Mouse (Mus musculus) left cerebral cortex, adult 18-20 months (tissue): ENCODE measurements around the gene Ccr9. TPM values are rescaled to one million over a fixed set of nuclear protein-coding genes. Genes with fewer than 3 reads are reported as not detected.

Experiments
- DNase-seq, 2 experiments: peaks; one replicate each; pipeline ENCODE4 v3.0.0; 2021 to 2022; ENCODE audit warnings: low spot score in 2 of 2, mixed read lengths in 1 of 2
- total RNA-seq, 2 experiments: library from RNA; stranded (reverse); gene quantifications; 2 replicates each; pipeline ENCODE4 v1.2.3; 2021

Ccr9 gene
- total RNA-seq, 2 experiments from 2014 or later: 0.16 to 0.33 TPM

DNA sequence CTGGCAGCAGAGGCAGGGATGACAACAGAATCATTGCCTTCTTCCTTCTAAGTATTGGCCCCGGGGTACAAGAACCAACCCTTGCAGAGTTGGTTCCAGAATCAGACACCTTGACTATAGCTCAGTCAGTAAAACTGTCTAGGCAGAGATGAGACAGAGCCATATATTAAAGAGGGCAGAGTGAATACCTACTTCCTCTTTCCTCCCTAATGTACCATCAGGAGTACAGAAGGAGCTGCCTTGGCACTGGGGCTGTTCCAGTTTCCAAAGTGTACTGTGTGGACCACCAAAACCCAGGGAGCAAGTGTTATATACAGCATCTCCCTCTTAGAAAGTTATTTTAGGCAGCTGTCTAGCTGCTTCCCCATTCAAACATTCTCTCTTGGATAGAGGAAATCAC is 123.3 kb downstream of the Ccr9 start:
- DNase-seq: no peak

DNA sequence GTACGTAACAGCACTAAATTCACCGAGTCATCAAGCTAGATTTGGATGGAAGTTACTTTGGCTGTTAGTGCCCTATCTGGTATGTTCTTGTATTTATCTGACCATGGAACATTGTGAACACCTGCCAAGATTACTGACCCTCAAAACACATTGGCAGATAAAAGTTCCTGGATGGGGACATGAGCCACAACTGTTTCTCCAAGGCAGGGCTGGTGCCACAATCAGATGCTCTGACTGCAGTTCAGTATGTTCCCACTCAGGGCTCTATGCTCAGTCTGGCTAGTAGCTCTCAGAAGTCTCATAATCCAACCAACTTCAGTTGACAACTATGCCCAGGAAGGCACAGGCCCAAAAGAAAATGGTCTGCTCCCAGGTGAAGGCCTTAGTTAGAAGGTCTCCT is 124.2 kb downstream of the Ccr9 start:
- no peak for DNase-seq

DNA sequence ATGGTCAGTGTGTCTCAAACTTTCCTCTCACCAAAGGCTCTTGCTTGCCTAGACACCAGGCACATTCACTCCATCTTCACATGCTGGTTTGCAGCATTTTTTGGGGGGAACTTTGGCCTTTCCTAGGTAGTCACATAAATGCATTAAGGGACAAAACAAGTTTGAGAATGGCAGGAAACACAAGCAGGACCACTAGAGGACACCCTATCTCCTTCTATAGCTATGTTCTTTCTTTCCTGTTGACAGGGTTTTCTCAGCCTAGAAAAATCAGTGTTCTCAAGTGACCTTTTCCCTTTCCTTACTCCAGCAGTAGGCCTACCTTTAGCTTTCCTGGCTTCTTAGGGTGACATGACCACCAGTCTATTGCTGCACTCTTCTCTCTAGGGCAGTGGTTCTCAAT is 124.7 kb downstream of the Ccr9 start:
- DNase-seq: no peak

DNA sequence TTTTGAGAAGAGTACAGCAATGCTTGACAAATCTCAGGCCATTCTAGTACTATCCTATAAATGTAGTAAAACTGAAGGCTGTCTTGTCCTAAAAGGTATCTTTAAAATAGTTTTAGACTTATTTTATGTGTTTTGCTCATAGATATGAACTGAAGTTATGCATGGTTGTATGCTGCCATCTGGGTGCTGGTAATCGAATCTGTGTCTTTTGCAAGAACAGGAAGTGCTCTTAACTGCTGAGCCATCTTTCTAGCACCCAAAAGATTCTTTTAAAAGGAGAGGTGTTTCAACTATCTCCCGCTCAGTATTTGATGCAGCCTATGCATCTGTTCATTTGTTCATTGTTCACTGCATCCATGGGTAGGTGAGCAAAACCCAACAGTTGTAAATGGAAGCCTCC is 127.0 kb downstream of the Ccr9 start:
- no peak for DNase-seq

DNA sequence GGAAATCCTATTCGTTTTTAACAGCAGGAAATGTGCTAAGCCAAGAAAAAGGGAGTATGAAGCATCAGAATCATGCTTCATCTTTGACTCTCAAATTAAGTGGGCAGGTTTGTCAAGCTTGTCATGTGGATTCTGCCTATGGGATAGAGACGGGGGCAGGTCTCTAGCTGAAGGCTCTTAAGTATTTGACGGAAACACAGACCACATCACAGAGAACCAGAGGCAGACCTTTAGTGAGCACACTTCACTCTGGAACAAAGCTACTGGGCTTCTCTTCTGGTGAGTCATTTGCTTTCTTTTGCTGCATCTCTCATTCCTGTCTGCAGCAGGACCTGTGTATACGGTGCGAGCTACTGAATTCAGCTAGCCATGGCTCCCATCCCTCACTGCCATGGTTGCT is 128.0 kb downstream of the Ccr9 start, which contains the start of gene Cxcr6:
Cxcr6 (plus strand) TSS at position 209 of the 400 bp plus-strand sequence.
- no peak for DNase-seq

DNA sequence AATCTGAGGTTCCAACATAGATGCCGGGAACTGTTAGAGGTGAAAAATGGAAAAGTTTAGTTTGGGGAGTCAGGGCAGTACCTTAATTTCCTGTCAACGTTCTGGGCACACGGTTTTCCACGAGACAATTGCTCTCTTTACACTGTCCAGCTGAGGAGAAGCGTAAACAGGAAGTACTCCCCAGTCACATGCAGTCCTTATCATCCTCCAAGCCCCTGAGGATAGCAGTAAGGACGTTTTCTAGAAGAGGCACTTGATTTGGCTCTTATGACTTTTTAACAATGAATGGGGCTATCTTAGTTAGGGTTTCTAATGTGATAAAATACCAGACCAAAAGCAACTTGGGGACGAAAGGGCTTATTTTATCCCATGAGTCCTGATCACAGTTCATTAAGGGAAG is 130.3 kb downstream of the Ccr9 start:
- no peak for DNase-seq

DNA sequence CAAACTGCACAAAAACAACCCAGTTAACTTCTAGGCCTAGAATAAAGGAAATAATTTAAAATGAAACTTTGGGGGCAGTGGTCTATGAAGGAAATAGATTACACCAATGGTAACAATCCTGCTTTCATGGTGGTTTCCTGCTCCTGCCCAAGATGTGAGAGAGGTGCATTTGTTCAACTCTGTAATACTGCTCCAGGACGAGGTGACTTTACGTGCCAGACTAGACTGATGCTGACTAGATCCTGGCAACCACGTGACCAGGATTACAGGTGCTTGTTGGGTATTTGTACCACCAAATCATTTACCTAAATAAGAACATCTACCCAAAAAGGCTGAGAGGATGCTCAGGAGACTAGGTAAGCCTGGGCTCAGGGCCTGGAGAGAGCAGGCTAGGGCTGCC is 133.6 kb downstream of the Ccr9 start:
- DNase-seq: no peak

DNA sequence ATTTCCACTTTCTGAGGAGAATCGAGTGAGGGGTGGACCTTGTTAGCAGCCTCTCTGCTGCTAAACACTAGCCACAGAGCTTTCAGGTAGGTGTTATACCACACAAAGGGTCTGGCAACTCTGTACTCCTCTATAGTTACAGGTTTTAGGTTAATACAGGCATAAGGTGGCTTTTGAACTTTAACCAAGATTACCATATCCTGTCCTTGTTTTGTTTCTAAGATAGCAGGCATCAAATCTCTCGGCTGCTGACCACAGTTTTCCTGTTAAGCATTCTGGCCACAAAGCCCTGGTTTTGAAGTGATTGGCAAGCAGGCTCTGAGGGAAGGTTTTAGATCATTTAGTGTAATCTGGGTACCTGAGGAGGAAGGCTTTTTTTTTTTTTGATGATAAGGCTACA is 136.1 kb downstream of the Ccr9 start:
- no peak for DNase-seq

DNA sequence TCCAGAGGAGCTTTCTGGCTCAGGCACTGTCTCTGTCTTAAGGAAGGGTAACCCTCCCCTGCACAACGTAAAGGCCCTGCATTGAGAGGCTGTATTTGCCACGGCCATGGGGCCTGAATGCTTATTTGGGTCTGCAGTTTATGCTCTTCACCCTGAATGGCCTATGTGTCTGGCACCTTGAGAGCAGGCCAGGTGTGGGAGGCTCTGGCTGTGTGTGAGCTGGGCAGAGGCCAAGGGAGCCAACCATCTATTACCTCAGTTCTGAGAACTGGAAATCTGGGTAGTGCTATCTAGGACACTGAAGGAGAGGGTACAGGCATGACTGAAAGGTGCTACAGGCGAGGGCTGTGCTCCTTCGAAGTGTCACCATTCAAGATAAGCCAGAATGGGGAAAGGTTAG is 136.6 kb downstream of the Ccr9 start:
- DNase-seq: no peak

DNA sequence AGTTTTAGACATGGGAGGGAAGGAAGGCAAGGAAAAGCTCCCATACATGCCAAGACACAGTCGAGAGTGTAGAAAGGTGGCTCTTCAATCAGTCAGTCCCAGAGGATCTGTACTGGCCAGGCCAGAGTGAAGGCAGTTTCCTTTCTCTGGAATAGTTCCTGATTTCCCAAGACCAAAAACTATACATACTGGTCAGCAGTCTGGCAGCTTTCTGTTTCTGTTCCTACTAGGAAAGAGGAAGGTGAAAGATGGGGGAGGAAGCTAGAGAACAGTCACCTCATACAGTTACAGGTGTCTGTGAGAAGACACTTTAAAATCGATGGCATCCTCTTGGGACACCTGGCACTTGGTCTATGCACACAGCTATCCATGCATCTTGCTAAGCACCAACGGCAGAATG is 137.2 kb downstream of the Ccr9 start:
- no peak for DNase-seq

DNA sequence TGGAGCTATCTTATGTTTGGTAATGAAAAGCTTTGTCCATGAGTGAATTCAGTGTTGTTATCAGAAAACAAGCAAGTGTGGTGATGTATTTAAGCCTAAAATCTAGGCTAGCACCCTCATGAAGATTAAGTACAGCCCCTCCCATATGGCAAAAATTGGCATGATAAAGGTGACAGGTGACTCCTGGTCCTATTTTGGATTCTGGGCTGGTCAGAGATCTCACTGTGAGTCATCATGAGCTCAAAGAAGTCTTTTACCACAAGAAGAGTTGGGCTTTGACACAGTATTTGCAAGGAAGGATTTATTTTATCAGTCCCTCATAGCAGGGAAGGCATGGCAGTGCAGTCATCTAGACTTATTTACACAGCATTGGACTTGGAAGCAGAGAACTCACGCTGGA is 137.8 kb downstream of the Ccr9 start:
- no peak for DNase-seq

DNA sequence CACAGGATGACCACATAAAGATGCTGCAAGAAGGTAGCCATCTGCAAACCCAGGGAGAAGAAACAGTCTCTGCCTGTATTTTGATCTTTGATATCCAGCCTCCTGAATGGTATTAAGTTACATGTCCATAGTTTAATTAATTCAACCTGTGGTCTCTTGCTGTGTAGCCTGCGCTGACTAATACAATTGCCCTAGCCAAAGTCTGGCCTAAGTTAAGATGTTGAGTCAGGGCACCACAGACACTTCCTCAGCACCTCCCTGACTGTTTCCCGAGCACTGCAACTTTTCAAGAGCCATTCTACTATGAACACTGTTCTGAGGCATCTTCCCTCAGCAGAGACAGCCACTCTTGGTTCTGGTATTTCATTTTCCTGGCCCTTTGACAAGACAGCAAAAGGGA is 140.4 kb downstream of the Ccr9 start:
- no peak for DNase-seq

DNA sequence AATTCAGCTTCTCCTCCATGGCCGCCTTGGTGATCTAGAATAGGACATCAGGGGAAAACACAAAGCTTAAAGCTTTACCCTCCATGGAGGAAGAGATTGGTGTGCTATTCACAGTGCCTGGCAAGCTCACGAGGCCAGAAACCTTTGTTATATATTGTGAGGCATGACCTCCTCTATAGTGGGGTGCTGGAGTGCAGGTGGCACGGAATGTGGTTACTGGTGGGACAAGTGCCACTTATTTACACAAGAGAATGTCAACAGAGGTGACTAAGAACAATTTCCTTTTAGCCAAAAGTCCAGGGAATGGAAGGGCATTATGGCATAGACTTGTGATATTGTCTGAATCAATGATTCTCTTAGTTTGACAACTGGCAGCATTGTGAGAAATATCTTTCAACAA is 148.4 kb downstream of the Ccr9 start:
- DNase-seq: no peak

DNA sequence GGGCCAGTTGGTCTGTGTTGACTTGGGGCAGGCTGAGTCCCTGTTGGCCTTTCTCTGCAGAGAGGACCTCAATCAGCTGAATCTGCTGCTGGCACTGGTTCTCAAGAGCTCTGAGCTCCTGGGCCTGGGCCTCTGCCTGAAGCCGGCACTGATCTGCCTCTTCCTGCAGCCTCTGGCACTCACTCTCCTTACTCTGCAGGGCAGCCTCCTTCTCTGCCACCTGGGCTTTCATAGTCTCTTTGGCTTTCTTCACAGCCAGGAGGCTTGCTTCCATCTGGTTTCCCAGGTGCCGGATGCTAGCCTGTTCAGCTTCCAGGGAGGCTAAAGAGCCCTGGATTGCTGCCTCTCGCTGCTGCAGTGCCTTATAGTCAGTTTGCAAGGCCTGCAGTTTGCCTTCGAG is 150.7 kb downstream of the Ccr9 start:
- DNase-seq: no peak

Other genes with a start within 250 kb of the Ccr9 start
- gene Limd1, start 199.7 kb upstream of the Ccr9 start, total RNA-seq: 1 to 10 TPM; 5.9 to 6.4 TPM
- 10 to 100 TPM; 69.3 to 70.2 TPM for gene Sacm1l, start 148.7 kb upstream of the Ccr9 start, total RNA-seq
- gene Slc6a20b, start 45.9 kb upstream of the Ccr9 start, total RNA-seq: under 1 TPM; 0.52 to 0.53 TPM
- gene Slc6a20a, start 446 bp downstream of the Ccr9 start, total RNA-seq: 10 to 100 TPM; 25.2 to 28.1 TPM
- 10 to 100 TPM; 65.2 to 74.3 TPM for gene Lztfl1, start 39.3 kb downstream of the Ccr9 start, total RNA-seq
- gene Cxcr6, start 128.0 kb downstream of the Ccr9 start, total RNA-seq: not detected
- gene Fyco1, start 173.5 kb downstream of the Ccr9 start, total RNA-seq: 10 to 100 TPM; 25.7 to 25.8 TPM
- gene Xcr1, start 183.6 kb downstream of the Ccr9 start, total RNA-seq: not detected